Mouse (Mus musculus) limb, embryonic 15.5 days (tissue): ENCODE measurements around the gene Gm6460. TPM values are rescaled to one million over a fixed set of nuclear protein-coding genes. Genes with fewer than 3 reads are reported as not detected.
"Not testable (repeated sequence)": the region's sequence is repeated elsewhere in the genome, so short reads cannot be mapped to it uniquely, and the experiment has no call there.

ENCODE experiments used
- ATAC-seq: fragments of 200-750 bp; cut with Nextera tagmentation; 2 replicates; pipeline ENCODE4 v1.8.0; 2017; ENCODE audit warnings: low read depth, moderate TSS enrichment; ENCODE audit not compliant: insufficient number of reproducible peaks, low FRiP score, low TSS enrichment
- H3K27ac ChIP-seq: fragments of 300-500 bp; sonication (generic); 2 replicates; pipeline ENCODE4 v1.5.1; 2015; ENCODE audit warnings: moderate library complexity, mild to moderate bottlenecking, inconsistent platforms
- H3K27me3 ChIP-seq: fragments of 300-500 bp; sonication (generic); 2 replicates; pipeline ENCODE4 v1.6.1; 2015; ENCODE audit warnings: inconsistent platforms
- H3K36me3 ChIP-seq: fragments of 300-500 bp; sonication (generic); 2 replicates; pipeline ENCODE4 v1.6.1; 2015; ENCODE audit warnings: inconsistent platforms
- H3K4me1 ChIP-seq: fragments of 300-500 bp; sonication (generic); 2 replicates; pipeline ENCODE4 v1.6.1; 2015; ENCODE audit warnings: inconsistent platforms
- H3K4me2 ChIP-seq: fragments of 300-500 bp; sonication (generic); 2 replicates; pipeline ENCODE4 v1.6.1; 2015; ENCODE audit warnings: mild to moderate bottlenecking, inconsistent platforms
- H3K4me3 ChIP-seq: fragments of 300-500 bp; sonication (generic); 2 replicates; pipeline ENCODE4 v1.5.1; 2015; ENCODE audit warnings: mild to moderate bottlenecking, inconsistent platforms
- H3K9ac ChIP-seq: fragments of 300-500 bp; sonication (generic); 2 replicates; pipeline ENCODE4 v1.6.1; 2015; ENCODE audit warnings: inconsistent platforms
- H3K9me3 ChIP-seq: fragments of 300-500 bp; sonication (generic); 2 replicates; pipeline ENCODE4 v1.6.1; 2016; ENCODE audit warnings: inconsistent platforms
- WGBS: fragments of 180-500 bp; shearing (Covaris S2); methylation state at CpG from one replicate; pipeline ENCODE4 v1.1.7; 2015; 5-methylcytosine and 5-hydroxymethylcytosine counted together
- polyA plus RNA-seq: library from polyadenylated mRNA; unstranded; fragments of >200 nt; fragmentation: Nextera tagmentation; extraction: Ambion mirVana; gene quantifications from 2 replicates; pipeline ENCODE4 v1.2.1, GENCODE M21; 2015

Gene Gm6460
- not detected in 2 replicates for polyA plus RNA-seq

- H3K4me2 ChIP-seq, ATAC-seq, H3K36me3 ChIP-seq, H3K27ac ChIP-seq, H3K27me3 ChIP-seq, H3K9me3 ChIP-seq, H3K4me1 ChIP-seq, H3K4me3 ChIP-seq, H3K9ac ChIP-seq: not testable (repeated sequence)
- WGBS: no CpG with 5 or more reads among the region's 3 CpGs
Observed at GRCm38 (mm10) chr5:11594613-11595012, at the start of gene Gm6460. TSS of gene Gm6460 (plus strand) at chr5:11594913.

Other genes with a start within 250 kb of the Gm6460 start
- gene Gm8897, start 178.5 kb upstream of the Gm6460 start, polyA plus RNA-seq: not detected in 2 replicates
- gene Gm8906, start 92.2 kb upstream of the Gm6460 start, polyA plus RNA-seq: not detected in 2 replicates
- not detected in 2 replicates for gene Gm8922, start 87.0 kb downstream of the Gm6460 start, polyA plus RNA-seq
- not detected in 2 replicates for gene Gm8926, start 175.6 kb downstream of the Gm6460 start, polyA plus RNA-seq